Mouse (Mus musculus) thymus, adult 18-20 months (tissue): Measurements from ENCODE around the gene Bzw1.
A peak's percentile ranks its signal among the peaks of the same experiment; 100 is the strongest.
"Not testable (repeated sequence)": the region's sequence is repeated elsewhere in the genome, so short reads cannot be mapped to it uniquely, and the experiment has no call there.

ENCODE experiments used
- DNase-seq, 2 experiments: peaks; one replicate each; pipeline ENCODE4 v3.0.0; 2022; ENCODE audit warnings: mixed read lengths in 2 of 2

The Bzw1 gene

DNA sequence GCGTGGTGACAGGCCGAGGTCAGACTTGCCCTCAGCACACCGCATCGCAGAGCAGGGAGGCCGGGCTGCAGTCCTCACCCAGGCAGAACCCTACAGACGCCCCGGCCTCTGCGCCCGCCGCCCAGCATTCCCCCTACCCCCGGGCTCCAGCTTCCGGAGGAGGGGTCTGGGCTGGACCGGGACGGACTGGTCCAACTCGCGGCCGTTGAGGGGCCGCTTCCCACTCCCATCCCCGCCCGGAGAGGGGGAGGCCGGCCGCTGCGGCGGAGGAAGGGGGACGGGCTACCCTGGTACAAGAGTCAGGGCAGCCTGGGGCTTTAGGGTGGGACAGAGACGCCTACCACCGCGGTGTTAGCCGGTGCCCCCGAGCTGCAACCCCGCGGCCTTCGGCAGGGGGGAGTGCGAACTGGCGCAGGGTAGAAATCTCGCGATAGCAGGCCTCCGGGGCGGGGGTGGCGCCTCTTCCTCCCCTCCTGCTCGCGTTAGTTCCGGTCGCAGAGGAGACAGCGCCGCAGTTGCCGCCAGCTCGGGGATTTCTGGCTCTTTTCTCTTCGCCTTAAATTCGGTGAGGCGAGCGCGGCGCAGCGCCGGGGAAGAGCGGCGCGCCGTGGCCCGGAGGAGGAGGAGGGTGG, at the start of gene Bzw1:
Bzw1 (plus strand) TSS at position 247 of the 632 bp plus-strand sequence.
- DNase-seq: peak; percentile 88 to 89

- no peak for DNase-seq
These were observed 48.8 kb upstream of the Bzw1 start for GRCm38 (mm10) chr1:58343861-58344260.

- DNase-seq: no peak
These were observed 48.1 kb upstream of the Bzw1 start for GRCm38 (mm10) chr1:58344570-58344969.

DNA sequence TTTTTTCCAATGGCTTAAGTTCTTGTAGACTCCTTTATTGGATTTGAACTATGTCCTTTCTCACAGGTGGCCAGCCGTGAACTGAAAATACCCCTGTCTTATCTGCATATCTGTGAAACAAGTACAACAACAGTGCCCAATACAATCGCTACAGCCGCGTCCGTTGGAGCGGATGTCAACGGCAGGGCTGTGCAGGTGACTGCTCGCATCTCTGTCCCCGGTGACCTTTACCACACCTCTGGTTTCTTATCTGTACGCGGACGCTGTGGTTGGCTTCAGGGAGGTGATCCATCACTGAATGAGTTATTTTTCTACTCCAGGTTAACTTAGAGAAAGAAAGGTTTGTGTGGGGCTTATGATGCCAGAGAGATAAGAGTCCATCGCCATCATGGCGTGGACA, 46.5 kb upstream of the Bzw1 start:
- DNase-seq: no peak

DNA sequence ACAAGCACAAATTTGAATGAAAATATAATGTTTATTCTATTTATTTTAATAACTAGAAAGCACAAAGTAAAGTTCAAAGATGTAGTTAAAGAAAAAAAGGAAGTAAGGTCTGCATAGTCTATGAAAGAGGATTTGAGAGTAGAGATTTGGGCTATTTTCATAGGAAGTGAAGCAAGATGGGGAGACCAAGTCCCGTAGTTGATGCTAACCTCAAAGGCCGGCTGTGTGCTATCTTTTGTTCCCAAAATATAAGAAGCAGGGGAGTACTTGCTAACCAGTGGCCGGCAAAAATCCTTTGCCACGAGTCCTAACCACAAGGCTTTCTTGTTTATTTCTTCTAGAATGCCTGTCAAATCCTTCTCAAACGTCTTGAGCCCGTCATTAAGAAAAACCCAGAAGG, 44.0 kb upstream of the Bzw1 start:
- no peak for DNase-seq

GRCm38 (mm10) chr1:58353238-58353893, 39.3 kb upstream of the Bzw1 start:
- no peak for DNase-seq

DNA sequence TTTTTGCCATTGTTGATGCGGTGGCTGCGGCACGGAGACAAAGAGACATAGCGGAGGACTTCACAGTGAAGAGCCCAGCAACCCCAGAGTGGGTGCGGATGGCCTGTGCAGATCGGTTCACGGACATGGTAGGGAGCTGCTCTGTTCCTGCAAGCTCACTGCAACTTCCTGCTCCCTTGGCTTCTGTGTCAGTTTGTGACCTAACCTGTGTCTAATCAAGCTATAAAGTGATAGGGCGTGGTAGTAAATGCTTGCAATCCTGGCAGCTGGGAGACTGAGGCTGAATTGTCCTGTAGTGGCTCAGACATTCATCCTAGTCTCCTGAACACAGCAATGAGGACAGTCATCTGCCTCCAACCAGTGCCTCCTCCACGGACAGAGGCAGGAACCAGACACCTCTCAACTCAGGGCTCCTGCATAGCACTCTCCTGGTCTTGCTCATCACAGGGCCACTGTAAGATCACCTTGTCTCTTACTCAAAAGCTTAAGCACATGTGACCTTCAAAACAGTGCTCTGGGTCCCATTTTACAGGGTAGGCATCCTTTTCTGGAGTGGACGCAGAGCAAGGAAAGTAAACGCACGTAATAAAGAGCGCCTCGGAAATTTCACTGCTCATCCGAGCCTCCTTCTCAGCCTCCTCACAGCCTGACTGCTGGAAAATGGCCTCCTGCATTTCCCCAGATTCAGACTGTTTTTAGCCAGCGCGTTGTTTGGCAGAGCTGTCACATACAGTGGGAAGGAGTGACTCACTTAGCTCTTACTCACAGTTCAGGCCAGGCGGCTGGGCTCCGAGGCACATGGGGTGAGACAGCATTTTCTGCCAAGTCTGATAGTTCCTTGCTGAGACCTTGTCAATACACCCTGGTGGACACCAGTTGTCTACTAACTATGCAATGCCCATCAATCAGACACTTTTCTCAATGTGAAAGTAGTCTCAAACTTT, 33.5 kb upstream of the Bzw1 start:
- DNase-seq: no peak

- no peak for DNase-seq
These were observed 30.4 kb upstream of the Bzw1 start for GRCm38 (mm10) chr1:58362296-58362695.

DNA sequence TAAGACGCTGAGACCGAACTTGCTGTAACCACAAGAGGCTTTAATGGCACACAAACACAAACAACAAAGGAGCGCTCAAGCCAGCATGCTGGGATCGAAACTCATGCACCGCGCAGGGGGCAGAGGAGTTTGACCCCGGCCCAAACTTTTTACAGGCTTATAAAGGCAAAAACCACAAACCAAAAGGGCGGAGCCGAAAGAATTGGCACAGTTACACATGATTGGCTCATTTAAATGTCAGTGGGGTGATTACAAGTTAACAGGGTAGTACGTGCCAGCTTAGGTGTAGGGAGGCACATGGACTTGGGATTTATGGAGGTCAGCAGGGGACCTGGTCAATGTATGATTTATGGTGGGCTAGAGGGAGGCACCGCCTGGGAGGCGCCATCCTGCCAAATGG, 28.1 kb upstream of the Bzw1 start:
- no peak for DNase-seq

- no peak for DNase-seq
These were observed 26.9 kb upstream of the Bzw1 start for GRCm38 (mm10) chr1:58365829-58366228.

GRCm38 (mm10) chr1:58366737-58367471, 25.8 kb upstream of the Bzw1 start:
- DNase-seq: no peak

- no peak for DNase-seq
These were observed 23.0 kb upstream of the Bzw1 start for GRCm38 (mm10) chr1:58369716-58370115.

- DNase-seq: not testable (repeated sequence)
These were observed 18.4 kb upstream of the Bzw1 start for GRCm38 (mm10) chr1:58374266-58374665.

- no peak for DNase-seq
These were observed 17.0 kb upstream of the Bzw1 start for GRCm38 (mm10) chr1:58375574-58376147.

- no peak for DNase-seq
These were observed 10.0 kb upstream of the Bzw1 start for GRCm38 (mm10) chr1:58382586-58383281.

GRCm38 (mm10) chr1:58391421-58392267, 1.1 kb upstream of the Bzw1 start:
- DNase-seq: no peak

GRCm38 (mm10) chr1:58392268-58392651, 438 bp upstream of the Bzw1 start:
- DNase-seq: no peak

DNA sequence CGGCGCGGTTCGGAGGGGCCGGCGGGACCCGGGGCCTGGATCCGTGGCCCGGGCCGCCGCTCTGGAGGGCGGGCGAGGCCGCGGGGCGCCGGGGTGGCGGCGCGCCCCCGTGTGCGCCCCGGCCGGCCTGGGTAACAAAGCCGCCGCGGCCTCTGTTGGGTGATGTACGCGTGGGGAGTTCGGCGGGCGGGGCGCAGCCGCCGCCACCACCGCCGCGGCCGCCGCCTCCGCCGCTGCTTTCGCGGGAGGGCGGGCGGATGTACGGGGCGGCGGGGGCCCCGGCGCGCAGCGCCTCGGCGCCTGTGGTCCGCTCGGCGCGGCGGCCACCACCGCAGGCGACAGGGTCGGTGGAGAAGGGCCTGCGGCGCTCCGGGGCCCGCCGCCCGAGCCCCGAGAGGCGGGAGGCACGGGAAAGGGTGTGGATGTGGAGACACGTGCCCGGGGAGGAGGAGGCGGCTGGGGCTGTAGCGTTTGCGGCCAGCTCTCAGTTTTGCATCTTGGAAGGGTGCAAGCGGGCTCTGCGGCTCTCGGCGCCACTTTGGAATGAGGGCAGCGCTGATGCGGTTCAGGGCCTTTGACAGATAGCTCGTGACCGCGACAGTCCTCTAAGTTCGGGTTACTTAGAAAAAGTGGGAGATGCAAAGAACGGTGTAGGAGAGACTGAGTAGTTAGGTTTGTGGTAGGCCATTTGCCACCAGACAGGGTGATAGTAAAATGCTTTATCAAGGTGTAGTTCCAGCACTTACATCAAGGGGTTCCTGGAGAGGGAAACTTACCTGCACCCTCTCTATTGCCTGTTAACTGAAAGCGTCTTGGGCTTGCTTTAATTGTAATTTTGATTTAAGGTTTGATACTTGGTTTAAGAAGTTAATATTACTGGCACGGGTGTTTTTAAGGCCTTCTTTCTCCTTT, 842 bp downstream of the Bzw1 start:
- DNase-seq: peak; percentile 28 to 46

- no peak for DNase-seq
These were observed 2.6 kb downstream of the Bzw1 start for GRCm38 (mm10) chr1:58395341-58395740.

- DNase-seq: no peak
These were observed 3.5 kb downstream of the Bzw1 start for GRCm38 (mm10) chr1:58396179-58396578.
